Mouse (Mus musculus) E14TG2a.4 (cell line): ENCODE data around the gene Tmem140.

ENCODE experiments used
- H3K27me3 ChIP-seq: 2 replicates; pipeline ENCODE4 v1.6.1; 2014; ENCODE audit warnings: low read length, control low read depth; ENCODE audit not compliant: insufficient read depth
- H3K36me3 ChIP-seq: 2 replicates; pipeline ENCODE4 v1.6.1; 2014; ENCODE audit warnings: low read length, control low read depth; ENCODE audit not compliant: insufficient read depth
- H3K4me1 ChIP-seq: replicated peaks from 2 replicates; pipeline ENCODE4 v1.6.1; 2014; ENCODE audit warnings: low read depth, low read length, control low read depth
- H3K4me3 ChIP-seq: replicated peaks from 2 replicates; pipeline ENCODE4 v1.5.1; 2014; ENCODE audit warnings: mild to moderate bottlenecking, low read length
- H3K9me3 ChIP-seq: 2 replicates; pipeline ENCODE4 v1.6.1; 2014; ENCODE audit warnings: low read length, control low read depth
- CTCF ChIP-seq: conservative IDR thresholded peaks from 2 replicates; pipeline ENCODE4 v1.5.1; 2014; ENCODE audit warnings: low read length
- NANOG ChIP-seq: IDR thresholded peaks from 2 replicates; pipeline ENCODE4 v1.6.1; 2014; ENCODE audit warnings: borderline replicate concordance, low read length, mixed read lengths
- POU5F1 ChIP-seq: IDR thresholded peaks from 2 replicates; pipeline ENCODE4 v1.6.1; 2014; ENCODE audit warnings: low read length, borderline replicate concordance

Gene Tmem140

DNA sequence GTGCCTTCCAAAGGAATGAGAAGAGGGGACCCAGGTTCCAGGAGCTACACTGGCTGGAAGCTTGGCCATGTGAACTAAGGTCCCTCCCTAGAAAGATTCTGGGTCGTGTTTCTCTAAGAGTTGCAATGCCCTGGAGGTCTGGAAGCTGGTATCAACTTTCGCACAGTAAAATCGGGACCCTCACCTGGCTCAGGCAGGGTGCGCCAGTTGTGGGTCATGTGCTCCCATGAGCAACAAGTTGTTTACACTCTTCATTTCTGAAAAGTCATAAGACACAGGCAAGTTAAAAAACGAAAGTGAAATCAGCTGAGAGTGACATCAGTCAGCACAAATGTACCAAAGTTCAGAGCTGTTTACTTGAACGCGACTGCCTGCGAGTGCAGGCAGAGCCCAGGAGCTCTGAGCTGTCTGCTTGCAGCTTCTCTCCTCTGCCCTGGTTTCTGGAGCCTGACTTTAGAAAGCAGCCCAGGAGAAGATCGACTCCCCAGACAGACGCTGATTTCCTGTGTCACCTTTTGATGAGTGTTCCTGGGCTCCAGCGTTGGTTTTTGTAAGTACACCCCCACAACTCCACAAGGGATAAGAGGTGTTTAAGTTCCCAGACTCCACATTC, at the start of gene Tmem140:
Tmem140 (plus strand) TSS at position 356 of the 613 bp plus-strand sequence.
- Histone ChIP-seq H3K4me3 (no peak within 1 kb of the TSS), H3K4me1 (peaks cover 47% of the 10 kb centered on the region), H3K36me3 (no peaks in the 10 kb centered on the region), H3K27me3 (peaks cover 16% of the 10 kb centered on the region), H3K9me3 (no peaks in the 10 kb centered on the region)
- no peak; the same call in 1 of the 2 replicates for TF ChIP-seq CTCF
- no peak for TF ChIP-seq NANOG
- TF ChIP-seq POU5F1: no peak

DNA sequence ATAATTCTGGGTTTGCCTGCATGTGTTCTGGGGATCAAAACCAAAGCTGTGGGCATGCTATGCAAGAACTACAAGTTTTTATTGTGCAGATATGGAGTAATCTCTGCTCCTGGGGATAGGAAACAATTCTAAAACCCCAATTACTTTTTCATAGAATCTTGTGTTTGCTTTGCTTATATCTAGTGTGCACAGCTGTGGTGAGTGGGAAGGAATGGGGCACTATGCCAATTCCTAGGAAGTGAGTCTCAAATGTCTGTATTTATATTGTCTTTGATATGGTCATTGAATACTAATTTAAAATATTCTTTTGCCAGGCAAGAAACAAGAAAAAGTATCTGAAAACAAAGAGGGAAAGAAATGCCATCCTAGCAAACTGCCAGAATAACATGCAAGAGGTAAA, 38.5 kb upstream of the Tmem140 start:
- no peak overlapping the region for H3K4me3 ChIP-seq
- no peaks in the 10 kb centered on the region for H3K36me3 ChIP-seq
- no peaks in the 10 kb centered on the region for H3K4me1 ChIP-seq

DNA sequence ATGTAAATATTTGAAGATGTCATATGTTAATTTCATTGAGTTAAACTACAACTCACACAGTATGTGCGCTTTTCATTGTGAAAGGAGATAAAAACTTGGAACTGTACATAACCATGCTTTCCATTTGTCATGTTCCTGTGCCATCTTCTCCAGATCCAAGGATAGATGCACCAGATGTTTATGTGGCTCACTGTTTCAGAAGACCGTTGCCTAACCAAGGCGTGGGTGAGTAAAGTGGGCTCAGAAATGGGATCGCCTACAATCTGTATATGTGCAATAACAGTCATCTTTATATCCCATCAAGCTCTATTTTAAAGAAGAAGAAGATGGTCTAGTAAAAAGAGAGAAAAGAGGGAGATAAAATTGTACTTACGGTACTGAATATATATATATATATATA, 30.6 kb upstream of the Tmem140 start:
- TF ChIP-seq CTCF (no peak), NANOG (no peak), POU5F1 (no peak)
- Histone ChIP-seq H3K4me1 (no peaks in the 10 kb centered on the region), H3K9me3 (peaks cover under 1% of the 10 kb centered on the region; the same call in 1 of the 2 replicates), H3K4me3 (no peak overlapping the region), H3K27me3 (no peaks in the 10 kb centered on the region), H3K36me3 (no peaks in the 10 kb centered on the region)

More for the DNA sequence above, 38.5 kb upstream of the Tmem140 start:
- Histone ChIP-seq H3K27me3 (no peaks in the 10 kb centered on the region), H3K9me3 (peaks cover 9% of the 10 kb centered on the region)
- TF ChIP-seq POU5F1 (no peak), CTCF (no peak), NANOG (no peak)

DNA sequence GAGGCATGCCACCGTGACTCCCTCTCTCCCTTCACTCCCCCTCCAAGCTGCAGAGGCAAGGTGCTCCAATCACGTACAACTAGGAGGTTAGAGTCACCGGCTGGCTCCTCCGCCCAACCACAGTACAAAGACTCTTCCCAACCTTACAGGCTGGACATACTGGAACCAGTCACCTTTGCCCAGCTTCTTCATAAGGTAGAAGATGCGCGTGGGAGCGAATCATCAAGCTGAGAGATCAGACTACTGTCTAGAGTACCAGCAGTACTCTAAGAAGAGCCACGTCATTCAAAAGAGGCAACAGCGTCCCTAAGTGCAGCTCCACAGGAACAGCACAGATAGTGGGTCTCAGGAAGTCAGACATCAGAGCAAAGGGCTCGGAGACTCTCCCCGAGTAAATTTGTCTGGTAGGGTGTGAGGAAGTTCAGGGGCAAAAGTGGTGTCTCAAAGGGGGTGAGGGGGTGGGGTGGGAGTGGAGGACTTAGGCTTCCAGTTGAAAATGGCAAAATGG, 1.3 kb upstream of the Tmem140 start:
- H3K27me3 ChIP-seq: peaks cover 10% of the 10 kb centered on the region; the same call in 1 of the 2 replicates
- peaks cover 6% of the 10 kb centered on the region for H3K9me3 ChIP-seq
- TF ChIP-seq NANOG (no peak), CTCF (no peak), POU5F1 (no peak)
- no peak overlapping the region for H3K4me3 ChIP-seq
- peaks cover 34% of the 10 kb centered on the region for H3K4me1 ChIP-seq
- H3K36me3 ChIP-seq: no peaks in the 10 kb centered on the region

DNA sequence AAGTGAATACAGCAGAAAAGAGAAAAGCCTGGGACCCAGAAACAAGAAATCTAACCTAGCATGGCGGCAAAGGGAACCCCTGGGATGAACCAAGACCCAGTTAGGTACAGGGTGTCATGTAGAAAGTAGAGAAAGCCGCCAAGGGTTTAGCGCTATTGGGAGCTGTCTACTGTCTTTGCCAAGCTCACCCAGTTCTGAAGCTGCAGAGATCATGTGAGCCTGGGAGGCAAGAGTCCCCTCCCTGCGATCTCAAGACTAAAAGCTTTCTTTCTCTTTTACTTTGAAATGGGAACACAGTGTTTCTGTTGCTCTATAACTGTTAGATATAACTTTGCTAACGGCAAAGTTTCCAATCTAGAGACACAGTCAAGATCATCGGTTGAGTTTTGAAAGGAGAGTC, 565 bp upstream of the Tmem140 start:
- Histone ChIP-seq H3K36me3 (no peaks in the 10 kb centered on the region), H3K4me3 (no peak overlapping the region), H3K27me3 (peaks cover 11% of the 10 kb centered on the region; the same call in 1 of the 2 replicates), H3K9me3 (no peaks in the 10 kb centered on the region; the same call in 1 of the 2 replicates), H3K4me1 (peaks cover 42% of the 10 kb centered on the region)
- TF ChIP-seq POU5F1 (no peak), NANOG (no peak), CTCF (no peak)

DNA sequence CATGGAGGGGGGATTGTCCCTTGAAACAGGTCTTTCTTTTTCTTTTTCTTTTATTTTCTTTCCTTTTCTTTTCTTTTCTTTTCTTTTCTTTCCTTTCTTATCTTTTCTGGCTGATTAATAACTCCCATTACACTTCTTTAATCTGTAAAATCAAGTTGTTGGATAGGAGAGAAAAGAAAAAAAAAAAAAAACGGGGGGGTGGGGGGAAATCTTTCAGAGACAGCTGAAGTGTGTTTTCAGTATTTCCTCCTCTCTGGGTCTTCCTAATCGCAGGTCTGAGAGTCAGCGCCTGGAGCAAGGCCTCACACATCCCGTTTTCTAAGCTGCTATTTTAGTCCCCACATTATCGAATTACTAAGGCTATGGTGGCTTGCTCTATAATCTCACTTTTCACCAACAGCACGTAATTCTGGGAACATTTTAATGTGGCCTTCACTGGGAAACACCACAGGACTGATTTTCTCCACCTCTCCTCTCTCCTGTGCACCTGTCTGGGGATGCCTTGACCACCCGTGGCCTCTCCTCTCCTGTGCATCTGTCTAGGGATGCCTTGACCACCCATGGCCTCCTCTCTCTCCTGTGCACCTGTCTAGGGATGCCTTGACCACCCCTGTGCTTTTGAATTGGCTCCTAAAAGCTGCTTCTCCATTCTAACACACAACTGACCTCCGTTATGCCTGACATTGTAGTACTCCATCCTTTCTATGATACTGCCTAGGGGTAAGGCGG, 1.0 kb downstream of the Tmem140 start:
- TF ChIP-seq CTCF: no peak
- no peak for TF ChIP-seq POU5F1
- TF ChIP-seq NANOG: no peak
- Histone ChIP-seq H3K4me3 (no peak overlapping the region), H3K36me3 (no peaks in the 10 kb centered on the region), H3K27me3 (peaks cover 20% of the 10 kb centered on the region), H3K4me1 (peaks cover 52% of the 10 kb centered on the region), H3K9me3 (no peaks in the 10 kb centered on the region)

DNA sequence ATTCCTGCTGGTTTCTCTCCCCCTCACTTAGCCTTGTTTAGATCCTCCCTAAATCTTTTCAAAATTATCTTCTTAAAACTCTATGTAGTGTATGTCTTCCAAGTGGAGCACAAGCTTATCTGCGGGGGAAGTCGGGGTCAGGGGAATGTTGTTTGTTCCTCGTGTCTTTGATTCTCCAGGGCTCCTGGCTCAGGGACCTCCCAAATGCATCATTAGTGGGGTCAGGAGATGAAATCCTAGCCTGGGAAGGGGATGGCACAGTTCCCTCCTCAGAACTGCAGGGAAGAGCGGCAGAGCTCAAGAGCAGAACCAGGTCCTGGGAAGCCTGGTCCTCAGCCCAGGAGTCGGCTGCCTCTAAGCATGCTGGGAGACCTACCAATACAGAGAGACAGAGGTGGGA, 2.3 kb downstream of the Tmem140 start:
- Histone ChIP-seq H3K9me3 (no peaks in the 10 kb centered on the region), H3K36me3 (no peaks in the 10 kb centered on the region), H3K27me3 (peaks cover 27% of the 10 kb centered on the region), H3K4me1 (peaks cover 63% of the 10 kb centered on the region), H3K4me3 (no peak overlapping the region)
- TF ChIP-seq CTCF (no peak), POU5F1 (no peak), NANOG (no peak)

DNA sequence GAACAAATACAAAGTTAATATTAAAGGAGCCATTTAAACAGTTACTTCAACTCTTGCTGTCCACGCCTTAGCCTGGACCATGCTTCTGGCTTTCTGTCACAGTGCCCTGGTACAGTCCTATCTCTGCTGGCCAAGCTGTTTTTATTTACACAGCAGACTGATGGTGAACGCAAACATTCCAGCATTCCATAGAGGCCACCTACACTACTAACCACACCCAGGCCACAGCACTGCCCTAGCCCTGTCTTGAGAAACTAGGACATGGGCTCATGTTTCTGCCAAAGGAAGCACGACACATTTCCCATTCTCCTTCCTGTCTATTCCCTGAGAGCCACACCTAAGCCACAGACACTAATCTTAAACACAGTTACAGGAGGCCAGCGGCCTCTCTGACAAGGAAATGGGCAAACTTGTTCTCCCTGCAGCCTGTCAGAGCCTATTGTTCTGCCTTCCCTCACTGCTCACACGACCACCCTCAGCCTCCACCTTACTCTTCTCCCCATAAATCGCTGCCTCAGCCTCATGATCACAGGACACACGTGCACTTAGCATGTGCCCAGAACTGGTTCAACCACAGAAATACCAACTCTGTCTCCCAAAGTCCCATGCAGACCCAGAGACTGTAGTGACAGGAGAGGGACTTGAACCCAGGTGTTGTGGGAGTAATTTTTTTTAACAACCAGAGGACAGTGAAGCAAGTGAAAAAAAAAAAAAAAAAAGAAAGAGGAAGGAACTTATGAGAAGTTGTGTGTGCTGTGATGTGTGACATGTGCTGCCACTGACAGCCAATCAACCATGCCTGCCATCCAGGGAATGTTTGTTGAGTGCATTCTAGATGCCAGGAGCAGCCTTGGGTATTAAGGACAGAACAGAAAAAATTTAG, 3.0 kb downstream of the Tmem140 start:
- Histone ChIP-seq H3K27me3 (peaks cover 27% of the 10 kb centered on the region), H3K4me1 (peaks cover 64% of the 10 kb centered on the region), H3K4me3 (no peak overlapping the region), H3K9me3 (no peaks in the 10 kb centered on the region), H3K36me3 (no peaks in the 10 kb centered on the region)
- TF ChIP-seq NANOG: no peak
